Mouse (Mus musculus) stomach, embryonic 16.5 days (tissue): ENCODE measurements around the gene Dusp27. TPM values are rescaled to one million over a fixed set of nuclear protein-coding genes. Genes with fewer than 3 reads are reported as not detected.

ENCODE experiments used
- polyA plus RNA-seq: library from polyadenylated mRNA; unstranded; fragments of >200 nt; fragmentation: Nextera tagmentation; extraction: Ambion mirVana; gene quantifications from 2 replicates; pipeline ENCODE4 v1.2.1, GENCODE M21; 2015

The Dusp27 gene
- polyA plus RNA-seq, 1 experiment from 2014 or later = 6.1 TPM

Other genes starting within 250 kb of the Dusp27 start
- gene Pou2f1, start 125.2 kb downstream of the Dusp27 start, polyA plus RNA-seq = 9.4 and 10.2 TPM in 2 replicates
- 11.9 and 14.2 TPM in 2 replicates for gene Gpa33, start 2.3 kb upstream of the Dusp27 start, polyA plus RNA-seq
- not detected in 2 replicates for gene Mael, start 110.8 kb upstream of the Dusp27 start, polyA plus RNA-seq
- gene Ildr2, start 126.2 kb upstream of the Dusp27 start, polyA plus RNA-seq = 0.87 and 1.1 TPM in 2 replicates